Mouse (Mus musculus): ENCODE results near the gene Pibf1.

DNA sequence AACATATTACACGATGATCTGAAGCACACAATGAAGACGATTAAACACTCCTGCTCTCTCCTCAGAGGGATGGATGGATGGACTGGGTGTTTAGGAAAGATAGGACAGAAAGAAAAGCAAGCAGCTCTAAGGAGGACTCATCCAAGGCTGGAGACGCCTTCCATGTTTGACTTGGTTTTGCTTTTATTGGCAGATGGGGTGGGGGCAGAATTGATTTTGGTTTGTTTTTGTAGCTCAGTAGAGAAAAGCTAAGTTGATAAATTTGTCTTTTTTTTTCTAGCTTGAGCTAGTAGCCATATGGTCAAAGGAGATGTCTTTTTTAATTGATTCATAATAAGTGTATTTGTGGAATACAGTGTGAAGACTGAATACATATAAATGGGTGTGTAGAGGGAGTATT is 133.8 kb downstream of the Pibf1 start:
- TF ChIP-seq EP300 (IDR thresholded peaks at IDR 0.05; ENCODE audit: low read length) (no peak), USF1 (IDR thresholded peaks at IDR 0.05; ENCODE audit: low read depth, low read length) (no peak), CTCF (conservative IDR thresholded peaks at IDR 0.05 in 1 of 2, IDR thresholded peaks at IDR 0.05 in 1 of 2; ENCODE audit: low read depth in 2 of 2, low read length in 2 of 2) (no peak), MAFK (IDR thresholded peaks at IDR 0.05; ENCODE audit: insufficient replicate concordance, low read length) (no peak), UBTF (IDR thresholded peaks at IDR 0.05; ENCODE audit: low read depth, low read length) (no peak), NELFE (IDR thresholded peaks at IDR 0.05; ENCODE audit: low read depth, low read length) (no peak), MAX (IDR thresholded peaks at IDR 0.05; ENCODE audit: low read length) (no peak), HCFC1 (IDR thresholded peaks at IDR 0.05; ENCODE audit: low read depth, low read length) (no peak), MEF2A (IDR thresholded peaks at IDR 0.05; ENCODE audit: borderline replicate concordance, low read depth, low read length) (no peak), ZMIZ1 (IDR thresholded peaks at IDR 0.05; ENCODE audit: low read depth, low read length) (no peak), POLR2A (IDR thresholded peaks at IDR 0.05; ENCODE audit: low read depth, low read length) (no peak)

Measured in CH12.LX (cell line).